Mouse (Mus musculus) ES-E14 (cell line): ENCODE results near the gene Hs3st3b1. TPM values are rescaled to one million over a fixed set of nuclear protein-coding genes. Genes with fewer than 3 reads are reported as not detected.

Experiments used
- DNase-seq: peaks from one replicate; pipeline ENCODE4 v3.0.0-alpha.2; 2013; ENCODE audit warnings: low read depth, low spot score
- H3K27ac ChIP-seq: 2 replicates; pipeline ENCODE4 v1.5.1; 2012; ENCODE audit warnings: low read depth, mild to moderate bottlenecking, low read length, moderate library complexity, mixed read lengths; ENCODE audit not compliant: poor library complexity, insufficient read depth, severe bottlenecking
- H3K36me3 ChIP-seq: 2 replicates; pipeline ENCODE4 v1.6.1; 2012; ENCODE audit warnings: mild to moderate bottlenecking, low read length, moderate library complexity, mixed read lengths; ENCODE audit not compliant: control insufficient read depth, poor library complexity, insufficient read depth, severe bottlenecking
- H3K4me1 ChIP-seq, 2 experiments: fragments of 150-350 bp in 1 of 2; sonication (generic) in 1 of 2; 2 replicates each; pipeline ENCODE4 v1.6.1; 2012; ENCODE audit warnings: low read length in 2 of 2, mild to moderate bottlenecking in 1 of 2, mixed read lengths in 1 of 2; ENCODE audit not compliant: control insufficient read depth in 2 of 2, insufficient read depth in 2 of 2, poor library complexity in 1 of 2
- H3K4me3 ChIP-seq, 2 experiments: fragments of 150-350 bp in 1 of 2; sonication (generic) in 1 of 2; 2 replicates each; pipeline ENCODE4 v1.5.1; 2012; ENCODE audit warnings: low read length in 2 of 2, low read depth in 1 of 2, mild to moderate bottlenecking in 1 of 2, mixed read lengths in 1 of 2; ENCODE audit not compliant: insufficient read depth in 1 of 2, poor library complexity in 1 of 2, severe bottlenecking in 1 of 2
- H3K9ac ChIP-seq: 2 replicates; pipeline ENCODE4 v1.6.1; 2012; ENCODE audit warnings: low read depth, mild to moderate bottlenecking, low read length, mixed read lengths; ENCODE audit not compliant: poor library complexity, insufficient read depth, severe bottlenecking
- H3K9me3 ChIP-seq: fragments of 150-350 bp; sonication (generic); 2 replicates; pipeline ENCODE4 v1.6.1; 2012; ENCODE audit warnings: low read depth, mild to moderate bottlenecking, low read length; ENCODE audit not compliant: control insufficient read depth, insufficient read depth
- CHD2 ChIP-seq: IDR thresholded peaks from 2 replicates; pipeline ENCODE4 v1.6.1; 2014; ENCODE audit warnings: mild to moderate bottlenecking, low read depth, low read length, inconsistent platforms
- HCFC1 ChIP-seq: IDR thresholded peaks from 2 replicates; pipeline ENCODE4 v1.6.1; 2012; ENCODE audit warnings: low read length, inconsistent platforms, borderline replicate concordance; ENCODE audit not compliant: insufficient read depth
- MAFK ChIP-seq: IDR thresholded peaks from 2 replicates; pipeline ENCODE4 v1.6.1; 2014; ENCODE audit warnings: mild to moderate bottlenecking, low read depth, low read length, inconsistent platforms; ENCODE audit not compliant: insufficient read depth
- ZC3H11A ChIP-seq: IDR thresholded peaks from 2 replicates; pipeline ENCODE4 v1.6.1; 2012; ENCODE audit warnings: low read depth, mild to moderate bottlenecking, inconsistent platforms, low read length, borderline replicate concordance
- ZNF384 ChIP-seq: IDR thresholded peaks from 2 replicates; pipeline ENCODE4 v1.6.1; 2012; ENCODE audit warnings: low read depth, low read length, inconsistent platforms
- in situ Hi-C, 2 experiments: fragments of 600-800 bp; cut with MboI; formaldehyde crosslinking; loops; one replicate each; pipeline ENCODE4 v1.15.1; 2025; ENCODE audit warnings: low sequenced_read_pairs in 2 of 2, inconsistent platforms in 1 of 2; ENCODE audit not compliant: unreplicated experiment in 2 of 2
- total RNA-seq: library from RNA; depleted of rRNA; stranded (reverse); fragments of 300-350 nt; gene quantifications from 2 replicates; pipeline ENCODE4 v1.2.3, GENCODE M21; 2012; rRNA removed

Hs3st3b1 gene
- total RNA-seq = 4.4 and 8.1 TPM in 2 replicates

GRCm38 (mm10) chr11:63922091-63922621 is at the start of gene Hs3st3b1:
Gene Hs3st3b1 (minus strand): TSS chr11:63922290.
- Histone ChIP-seq H3K9ac (peak within 1 kb of the TSS; percentile 21), H3K4me3 (peak within 1 kb of the TSS; percentile 65 to 88), H3K27ac (no peak within 1 kb of the TSS), H3K9me3 (no peaks in the 10 kb centered on the region), H3K36me3 (no peaks in the 10 kb centered on the region), H3K4me1 (peaks cover 0 to 17% of the 10 kb centered on the region in 2 experiments; a peak in 2 of 4 replicates)
- DNase-seq = peak; percentile 97
- TF ChIP-seq CHD2 = peak; percentile 80
- no peak for TF ChIP-seq ZC3H11A
- in situ Hi-C loops = loop anchor here in 1 of 2 experiments (25.0 kb wide), 1 partner anchor 515 kb away; the partner anchor contains the start of genes F930015N05Rik and Hs3st3a1

GRCm38 (mm10) chr11:63971462-63971861 is 49.4 kb upstream of the Hs3st3b1 start:
- TF ChIP-seq HCFC1 (no peak), CHD2 (no peak), MAFK (no peak), ZNF384 (no peak), ZC3H11A (no peak)
- no peaks in the 10 kb centered on the region for H3K9me3 ChIP-seq
- no peak overlapping the region for H3K9ac ChIP-seq
- in situ Hi-C loops = no loop called here
- no peaks in the 10 kb centered on the region; the same call in 1 of the 2 replicates for H3K36me3 ChIP-seq
- H3K27ac ChIP-seq = no peak overlapping the region
- no peak for DNase-seq
- no peaks in the 10 kb centered on the region; a peak in 1 of 4 replicates for H3K4me1 ChIP-seq
- no peak overlapping the region for H3K4me3 ChIP-seq

GRCm38 (mm10) chr11:63970818-63971217 is 48.7 kb upstream of the Hs3st3b1 start:
- no peaks in the 10 kb centered on the region for H3K9me3 ChIP-seq
- DNase-seq = no peak
- no peak overlapping the region for H3K9ac ChIP-seq
- no peak overlapping the region for H3K27ac ChIP-seq
- no peaks in the 10 kb centered on the region; a peak in 1 of 4 replicates for H3K4me1 ChIP-seq
- TF ChIP-seq MAFK = no peak
- TF ChIP-seq CHD2 = no peak
- no peak for TF ChIP-seq HCFC1
- no peak for TF ChIP-seq ZC3H11A
- TF ChIP-seq ZNF384 = no peak
- no peak overlapping the region for H3K4me3 ChIP-seq
- H3K36me3 ChIP-seq = no peaks in the 10 kb centered on the region; the same call in 1 of the 2 replicates
- in situ Hi-C loops = no loop called here

DNA sequence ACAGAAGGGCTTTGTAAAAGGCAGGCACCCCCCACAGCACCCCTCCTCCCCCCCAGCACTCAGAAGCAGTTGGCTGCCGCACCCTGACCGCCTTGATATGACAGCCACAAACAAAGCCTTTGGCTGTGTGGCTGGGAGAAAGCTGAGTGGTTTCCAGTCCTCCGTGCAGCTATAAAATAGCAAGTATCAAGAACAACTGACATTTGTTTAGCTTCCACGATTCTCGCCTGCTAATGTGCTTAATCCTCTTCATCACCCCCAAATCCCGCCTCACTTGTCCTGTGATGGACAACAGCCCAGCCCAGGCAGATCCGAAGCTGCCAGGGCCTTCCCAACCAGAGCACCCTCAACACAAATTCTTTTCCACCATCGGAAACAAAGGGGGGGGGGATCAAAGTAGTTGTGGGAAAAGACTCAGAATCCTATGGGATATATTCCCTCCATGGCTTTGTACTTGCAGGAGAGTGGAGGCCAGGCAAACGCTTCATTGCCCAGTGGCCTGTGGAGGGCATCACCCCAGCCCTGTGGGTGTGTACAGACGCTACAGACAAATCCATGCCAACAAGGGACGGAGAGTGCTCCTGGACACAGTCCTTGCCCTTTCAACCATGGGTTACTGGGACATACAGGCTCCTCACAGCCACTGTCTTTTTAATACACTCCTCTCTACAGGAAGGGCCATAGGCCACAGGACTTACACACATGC is 47.3 kb upstream of the Hs3st3b1 start:
- TF ChIP-seq ZC3H11A (no peak), HCFC1 (no peak), CHD2 (no peak), ZNF384 (no peak), MAFK (no peak)
- no peaks in the 10 kb centered on the region; the same call in 1 of the 2 replicates for H3K36me3 ChIP-seq
- DNase-seq = no peak
- no peak overlapping the region for H3K4me3 ChIP-seq
- no peaks in the 10 kb centered on the region; a peak in 1 of 4 replicates for H3K4me1 ChIP-seq
- H3K9ac ChIP-seq = no peak overlapping the region
- in situ Hi-C loops = no loop called here
- no peak overlapping the region for H3K27ac ChIP-seq
- H3K9me3 ChIP-seq = no peaks in the 10 kb centered on the region
